Mouse (Mus musculus) heart, adult 9 months (tissue): ENCODE results near the gene Mrps27.
A peak's percentile ranks its signal among the peaks of the same experiment; 100 is the strongest.

Source experiments
- DNase-seq, 2 experiments: peaks; one replicate each; pipeline ENCODE4 v3.0.0; 2022; ENCODE audit warnings: low spot score in 2 of 2

The Mrps27 gene

DNA sequence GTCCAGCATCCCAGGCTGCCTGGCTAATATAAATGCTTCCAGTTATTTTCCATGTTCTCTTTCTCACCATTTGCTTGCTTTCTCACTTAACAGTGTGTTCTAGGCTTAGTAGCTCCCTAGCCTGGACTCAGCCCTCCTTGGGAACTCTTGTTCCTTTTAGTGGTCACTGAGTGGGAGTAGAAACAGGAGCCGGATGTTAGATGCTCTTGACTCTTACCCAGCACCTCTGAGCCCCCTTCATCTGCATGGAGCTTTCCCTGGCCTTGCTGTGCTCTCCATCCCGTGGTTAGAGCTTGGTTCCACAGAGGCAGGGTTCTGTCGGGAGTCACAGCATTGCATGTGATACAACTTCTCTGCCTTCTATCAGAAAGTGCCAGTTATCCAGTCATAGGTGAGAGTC lies 7.0 kb downstream of the Mrps27 start:
- no peak for DNase-seq

GRCm38 (mm10) chr13:99352758-99353489 lies 8.3 kb downstream of the Mrps27 start:
- DNase-seq = peak; percentile 97

DNA sequence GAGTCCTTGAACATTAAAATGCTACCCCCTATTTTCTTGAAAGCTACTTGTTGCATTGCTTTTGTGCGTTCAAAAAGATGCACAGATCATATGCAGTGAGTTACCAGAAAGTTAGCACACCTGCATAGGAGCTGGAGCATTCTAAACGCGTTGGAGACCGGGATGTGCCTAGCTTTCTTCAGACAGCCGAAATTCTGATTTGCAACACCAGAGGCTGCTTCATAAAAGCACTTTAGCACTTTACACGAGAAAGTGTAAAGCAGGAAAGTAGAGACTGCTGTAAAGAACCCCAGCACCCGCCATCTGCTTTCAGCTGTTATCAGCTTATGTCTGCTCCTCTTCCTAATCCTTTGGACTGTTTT lies 8.9 kb downstream of the Mrps27 start:
- no peak for DNase-seq

GRCm38 (mm10) chr13:99355072-99355471 lies 10.5 kb downstream of the Mrps27 start:
- no peak for DNase-seq

GRCm38 (mm10) chr13:99355861-99356260 lies 11.3 kb downstream of the Mrps27 start:
- DNase-seq = no peak

GRCm38 (mm10) chr13:99356428-99357265 lies 12.1 kb downstream of the Mrps27 start:
- no peak for DNase-seq

- no peak for DNase-seq
Measured at GRCm38 (mm10) chr13:99358921-99359320, 14.3 kb downstream of the Mrps27 start.

GRCm38 (mm10) chr13:99363866-99364265 lies 19.3 kb downstream of the Mrps27 start:
- no peak for DNase-seq

GRCm38 (mm10) chr13:99366422-99367175 lies 22.0 kb downstream of the Mrps27 start:
- no peak for DNase-seq

DNA sequence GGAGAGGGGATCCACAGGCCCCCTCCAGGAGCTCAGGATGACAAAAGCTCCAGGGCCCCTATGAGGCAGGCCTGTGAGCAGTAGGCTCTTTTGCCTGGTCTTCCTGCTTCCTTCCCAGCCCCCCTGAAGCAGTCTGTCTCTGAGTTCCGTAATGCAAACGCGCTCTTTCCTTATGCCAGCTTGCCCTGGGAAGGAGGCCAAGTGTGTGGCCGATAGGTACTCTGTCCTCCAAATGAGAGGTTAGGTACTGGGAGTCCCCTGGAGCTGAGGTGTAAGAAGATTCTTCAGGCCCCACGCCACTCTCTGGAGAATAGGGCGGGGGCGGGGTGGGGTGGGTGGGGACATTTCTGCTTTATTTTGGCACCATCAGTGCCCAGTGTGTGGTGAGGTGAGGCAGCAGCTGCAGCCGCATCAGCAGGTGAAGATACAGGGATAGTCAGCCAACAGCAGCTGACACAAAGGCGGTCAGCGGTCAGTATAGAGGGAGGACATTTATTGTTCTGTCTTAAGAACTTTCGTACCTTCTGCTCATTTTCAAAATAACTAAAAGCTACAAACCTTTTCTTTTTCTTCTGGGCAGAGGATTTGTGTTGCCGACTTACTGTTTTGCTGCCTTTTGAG lies 23.1 kb downstream of the Mrps27 start:
- peak in 1 of 2 experiments; percentile 16 for DNase-seq

- DNase-seq = no peak
Measured at GRCm38 (mm10) chr13:99369103-99369502, 24.5 kb downstream of the Mrps27 start.

DNA sequence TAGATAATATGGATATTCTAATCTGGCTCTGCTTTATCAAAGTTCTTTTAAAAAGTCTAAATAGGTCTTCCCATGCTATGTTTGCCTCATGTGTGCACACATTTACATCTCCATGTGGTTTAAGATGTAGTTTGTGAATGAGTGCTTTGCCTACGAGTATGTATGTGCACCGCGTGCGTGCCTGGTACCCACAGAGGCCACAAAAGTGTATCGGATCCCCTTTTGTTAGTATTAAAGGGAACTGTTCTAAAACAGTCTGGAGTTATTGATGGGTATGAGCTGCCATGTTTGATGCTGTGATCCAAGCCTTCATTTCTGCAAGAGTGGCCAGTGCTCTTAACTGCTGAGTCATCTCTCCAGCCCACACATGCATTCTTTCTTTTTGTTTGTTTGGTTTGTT lies 26.7 kb downstream of the Mrps27 start:
- no peak for DNase-seq

- no peak for DNase-seq
Measured at GRCm38 (mm10) chr13:99373684-99374083, 29.1 kb downstream of the Mrps27 start.

DNA sequence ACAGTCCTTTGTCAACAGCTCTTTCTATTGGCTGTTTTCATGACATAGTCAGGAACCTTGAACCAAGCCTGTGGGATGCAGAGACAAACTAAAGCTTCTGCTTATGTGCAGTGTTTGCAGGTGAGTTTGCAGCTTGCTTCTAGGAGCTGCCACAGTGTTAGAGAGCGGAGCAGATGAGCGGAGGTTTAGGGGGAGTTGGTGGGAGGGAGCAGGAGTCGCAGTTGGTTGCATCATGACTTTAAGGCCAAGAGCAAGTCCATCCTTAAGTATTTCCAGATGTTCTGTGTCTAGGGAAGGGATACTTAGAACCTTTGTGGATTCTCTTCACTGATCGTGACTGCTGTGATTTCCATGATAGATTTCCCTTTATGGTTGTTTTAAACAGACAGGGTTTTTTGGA lies 29.6 kb downstream of the Mrps27 start:
- DNase-seq = no peak

DNA sequence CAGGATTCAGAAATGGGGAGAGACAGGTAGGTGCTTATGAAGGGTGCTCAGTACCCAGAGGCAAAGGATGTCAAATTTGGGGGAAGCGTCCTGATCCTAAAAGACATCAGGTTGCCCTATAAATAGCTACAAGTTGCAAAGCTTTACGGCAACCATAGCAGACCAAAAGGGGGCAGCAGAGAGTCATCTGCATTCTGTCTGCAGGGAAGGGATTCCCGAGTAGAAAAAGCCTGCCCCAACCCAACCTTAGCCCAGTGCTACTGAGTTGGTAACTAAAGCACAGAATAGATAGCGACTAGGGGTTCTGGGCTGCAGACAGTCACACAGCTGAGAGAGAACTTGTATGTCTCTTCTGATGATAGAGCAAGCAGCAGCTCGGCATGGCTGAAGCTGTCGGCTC lies 31.0 kb downstream of the Mrps27 start:
- peak in 1 of 2 experiments; percentile 70 for DNase-seq

DNA sequence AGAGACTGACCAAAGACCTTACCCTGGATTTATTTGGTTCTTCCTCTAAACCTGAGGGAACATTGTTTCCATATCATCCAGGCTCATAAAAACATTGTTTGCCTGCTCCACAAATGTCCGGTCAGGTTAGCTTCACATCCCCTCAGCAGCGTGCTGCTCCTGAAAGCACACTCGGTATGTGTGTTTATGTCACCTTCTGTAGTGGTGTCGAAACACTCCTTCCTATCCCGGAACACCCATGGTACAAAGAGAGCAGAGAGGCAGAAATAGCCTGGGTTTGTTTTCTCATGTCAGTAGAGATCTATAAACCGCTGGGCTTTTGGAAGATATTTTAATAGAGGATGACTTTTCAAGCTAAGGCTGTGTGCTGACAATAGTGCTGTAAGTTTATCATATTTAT lies 32.5 kb downstream of the Mrps27 start:
- no peak for DNase-seq

DNA sequence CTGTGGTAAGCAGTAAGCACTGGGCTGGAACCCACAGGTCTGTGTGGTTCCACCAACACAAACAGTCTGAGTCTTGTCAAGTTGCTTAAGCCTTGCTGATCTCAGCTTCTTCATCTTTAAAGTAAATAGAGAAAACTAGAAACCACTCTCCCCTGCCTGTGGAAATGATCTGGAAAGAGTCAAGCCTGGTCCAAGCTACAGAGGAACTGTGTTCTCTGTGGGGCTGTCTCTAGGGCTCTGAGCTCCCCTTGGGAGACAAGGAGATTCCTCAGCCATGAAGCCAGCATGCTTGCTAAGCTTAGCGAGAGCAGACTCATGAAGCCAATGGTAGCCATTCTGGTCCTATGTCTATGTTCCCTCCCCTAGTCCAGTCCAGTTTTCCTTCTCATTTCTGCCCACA lies 33.6 kb downstream of the Mrps27 start:
- DNase-seq = no peak

DNA sequence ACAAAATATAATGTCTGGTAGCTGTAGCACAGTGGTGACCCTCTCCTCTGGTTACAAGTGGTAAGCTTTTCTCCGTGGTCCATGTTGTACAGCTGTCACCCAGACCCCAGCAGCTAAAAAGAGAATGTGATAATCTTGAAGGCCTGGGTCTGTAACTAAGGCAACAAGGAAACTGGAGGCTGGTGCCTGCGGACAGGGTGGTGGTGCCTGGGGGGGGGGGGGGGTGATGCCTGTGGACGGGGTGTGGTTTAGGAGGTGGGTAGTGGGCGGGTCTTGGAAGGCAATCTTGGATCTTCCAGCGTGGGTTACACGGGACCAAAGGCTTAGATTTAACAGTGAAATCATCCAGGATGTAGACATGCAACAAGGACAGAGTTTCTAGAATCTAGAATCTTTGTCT lies 37.8 kb downstream of the Mrps27 start:
- DNase-seq = no peak

GRCm38 (mm10) chr13:99384555-99385203 lies 40.1 kb downstream of the Mrps27 start:
- DNase-seq = peak; percentile 25 to 64

DNA sequence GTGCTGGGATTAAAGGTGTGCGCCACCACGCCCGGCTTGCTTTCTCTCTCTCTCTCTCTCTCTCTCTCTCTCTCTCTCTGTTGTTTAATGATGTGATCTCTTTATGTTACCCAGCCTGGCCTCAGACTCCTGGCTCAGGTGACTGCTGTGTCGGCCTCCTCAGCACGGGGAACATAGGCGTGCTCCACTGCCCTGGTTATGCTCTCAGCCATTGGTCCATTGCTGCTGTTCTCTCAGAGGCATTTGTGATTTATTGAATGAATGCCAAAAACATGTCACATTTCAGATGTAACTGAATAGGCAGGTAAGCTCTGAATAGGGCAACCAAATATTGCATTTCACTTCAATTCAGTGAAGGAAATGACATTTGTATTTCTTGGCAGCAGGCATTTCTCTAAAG lies 41.3 kb downstream of the Mrps27 start:
- DNase-seq = no peak

DNA sequence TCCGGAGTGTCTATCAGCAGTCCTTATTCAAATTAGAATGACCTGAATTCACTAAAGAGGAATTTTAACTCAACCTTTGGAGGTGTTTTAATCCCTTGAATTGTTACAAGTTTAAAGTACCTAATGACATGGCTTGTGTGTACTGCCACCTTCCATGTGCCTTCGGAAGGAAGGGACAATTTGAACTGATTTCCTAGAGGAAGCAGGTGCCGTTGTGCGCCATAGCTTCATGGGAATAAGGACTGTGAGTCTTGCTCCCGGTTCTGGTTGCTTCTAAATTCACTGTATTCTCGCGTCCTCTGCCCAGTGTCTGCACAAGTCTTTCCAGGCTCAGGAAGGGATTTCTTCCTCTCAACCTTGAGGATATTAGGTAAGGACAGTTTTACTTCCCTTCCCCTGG lies 41.8 kb downstream of the Mrps27 start:
- DNase-seq = no peak
